Mouse (Mus musculus) embryonic stem cell, embryonic (primary cell): ENCODE results near the gene Cdc37.

Source experiments
- CTCF ChIA-PET, 4 experiments: fragments of 300-600 bp in 2 of 4; fragments of 350-600 bp in 2 of 4; sonication (Branson Sonifier 250); formaldehyde crosslinking; loops; one replicate each; lab custom pipeline; 2022; ENCODE audit warnings: inconsistent platforms in 2 of 4; lab: Charles Lee
- POLR2A ChIA-PET, 4 experiments: fragments of 300-600 bp in 2 of 4; fragments of 350-600 bp in 2 of 4; sonication (Branson Sonifier 250); formaldehyde crosslinking; loops; one replicate each; lab custom pipeline; 2022; ENCODE audit warnings: antibody characterized with exemption in 4 of 4, inconsistent platforms in 1 of 4; lab: Charles Lee

Gene Cdc37

DNA sequence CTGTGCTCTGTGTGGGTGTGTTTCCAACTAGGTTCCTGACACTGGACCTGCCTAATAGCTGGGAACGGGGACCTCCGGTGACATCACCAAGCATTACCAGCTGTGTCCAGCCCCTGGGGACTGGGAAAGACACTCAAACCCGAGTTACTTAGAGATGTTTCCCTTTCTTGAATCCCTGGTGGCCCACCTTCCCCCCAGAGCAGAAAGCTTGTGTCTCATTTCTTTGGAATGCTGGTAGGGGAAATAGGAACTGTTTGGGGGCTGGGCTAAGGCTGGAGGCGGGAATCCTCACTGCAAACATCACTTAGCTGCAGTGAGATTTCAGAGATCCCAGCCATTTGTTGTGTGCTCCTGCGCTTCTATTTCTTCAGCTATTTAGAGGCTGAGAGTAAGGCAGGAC, 4.1 kb upstream of the Cdc37 start:
- ChIA-PET CTCF (interaction anchor here in 3 of 4 experiments (0.7 to 3.3 kb wide), 19 partner anchors 8 to 312 kb away, joined by 3 to 25 read pairs (median 3); partner anchors contain the start of genes Icam4 (in 1 of the 3) and Pde4a (in 1 of the 3)), POLR2A (interaction anchor here in 2 of 4 experiments (0.8 to 3.0 kb wide), 20 partner anchors 11 to 512 kb away, joined by 3 to 18 read pairs (median 3); partner anchors contain the start of genes Cdkn2d (in 1 of the 2), Gm38431 (in 1 of the 2), Pde4a (in 1 of the 2) and Raver1 (in 1 of the 2))

DNA sequence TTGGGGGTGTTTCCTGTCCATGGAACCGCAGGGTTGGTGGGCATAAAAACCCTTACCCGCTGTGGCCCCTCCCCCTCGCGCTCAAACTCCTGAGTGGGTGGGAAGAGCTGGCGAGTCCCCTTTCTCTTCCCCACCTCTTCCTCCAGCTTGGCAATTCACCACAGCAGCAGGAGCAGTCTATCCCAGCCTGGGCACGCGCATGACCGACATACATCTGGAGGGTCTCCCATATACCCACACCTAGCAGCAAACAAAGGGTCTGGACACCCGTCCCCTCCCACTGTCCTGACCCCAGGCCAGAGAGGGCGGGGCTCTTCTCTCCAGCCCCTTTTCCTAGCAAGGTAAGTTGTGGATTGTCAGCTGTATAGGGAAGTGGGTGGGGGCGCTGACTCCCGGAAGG, 3.5 kb upstream of the Cdc37 start:
- ChIA-PET POLR2A (interaction anchor here in 3 of 4 experiments (0.8 to 3.0 kb wide), 21 partner anchors 11 to 511 kb away, joined by 3 to 18 read pairs (median 3); partner anchors contain the start of genes Pde4a (in 2 of the 3), Cdkn2d (in 1 of the 3), Gm38431 (in 1 of the 3) and Raver1 (in 1 of the 3)), CTCF (interaction anchor here (0.5 to 3.3 kb wide), 23 partner anchors 8 to 313 kb away, joined by 3 to 25 read pairs (median 3); partner anchors contain the start of genes Icam4 (in 1 of the 4) and Pde4a (in 1 of the 4))

DNA sequence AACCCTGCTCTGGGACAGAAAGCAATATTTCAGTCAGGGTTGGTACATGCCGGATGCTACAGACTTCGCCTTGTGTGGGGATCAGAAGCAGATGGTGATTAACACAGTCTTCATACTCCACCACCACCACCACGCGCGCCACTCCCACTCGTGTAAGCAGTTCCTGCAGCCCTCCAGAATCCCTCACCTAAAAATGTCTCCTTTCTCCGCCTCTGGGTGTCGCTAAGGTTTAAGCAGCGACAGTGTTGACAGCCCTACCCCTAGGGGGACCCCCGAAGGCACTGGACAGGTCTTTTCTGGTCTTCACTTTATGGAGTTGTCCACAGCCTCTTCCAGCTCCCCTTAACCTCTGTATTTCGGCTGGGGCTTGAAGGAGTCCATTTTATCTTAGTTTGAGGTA, 2.9 kb upstream of the Cdc37 start:
- CTCF ChIA-PET, result interaction anchor here in 3 of 4 experiments (0.5 to 3.3 kb wide), 15 partner anchors 9 to 275 kb away, joined by 3 to 25 read pairs (median 3); no protein-coding TSS in a partner anchor
- POLR2A ChIA-PET, result interaction anchor here (0.6 to 3.0 kb wide), 13 partner anchors 9 to 580 kb away, joined by 3 to 18 read pairs (median 3); partner anchors contain the start of genes Cdkn2d (in 1 of the 4), Gm38431 (in 1 of the 4), Pde4a (in 1 of the 4) and Raver1 (in 1 of the 4)

DNA sequence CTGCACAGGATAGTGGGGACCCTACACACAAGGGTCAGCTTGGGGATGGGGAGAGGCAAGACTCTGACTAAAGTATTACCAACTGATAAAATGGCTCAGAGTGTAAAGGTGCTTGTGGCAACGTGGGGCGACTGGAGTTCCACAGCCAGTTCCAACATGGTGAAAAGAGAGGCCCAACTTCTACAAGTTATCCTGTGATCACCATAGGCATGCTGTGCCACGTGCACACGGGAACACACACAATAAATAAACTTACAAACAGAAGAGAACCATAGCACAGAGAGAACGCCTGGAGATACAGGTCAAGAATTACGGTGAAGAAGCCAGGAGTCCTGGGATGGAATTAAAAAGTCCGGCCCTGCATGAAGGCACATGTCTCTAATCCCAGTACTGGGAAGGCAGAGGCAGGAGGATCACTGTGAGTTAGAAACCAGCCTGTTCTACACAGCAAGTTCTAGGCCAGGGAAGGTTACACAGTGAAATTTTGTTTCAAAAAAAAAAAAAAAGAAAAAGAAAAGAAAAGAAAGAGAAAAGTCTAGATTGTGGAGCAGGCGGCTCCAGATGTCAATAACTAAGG, 617 bp downstream of the Cdc37 start:
- ChIA-PET POLR2A (interaction anchor here in 1 of 4 experiments (0.7 to 1.1 kb wide), 2 partner anchors 17 to 170 kb away, joined by 3 to 4 read pairs; partner anchors contain the start of gene Pde4a), CTCF (no interaction called here)

DNA sequence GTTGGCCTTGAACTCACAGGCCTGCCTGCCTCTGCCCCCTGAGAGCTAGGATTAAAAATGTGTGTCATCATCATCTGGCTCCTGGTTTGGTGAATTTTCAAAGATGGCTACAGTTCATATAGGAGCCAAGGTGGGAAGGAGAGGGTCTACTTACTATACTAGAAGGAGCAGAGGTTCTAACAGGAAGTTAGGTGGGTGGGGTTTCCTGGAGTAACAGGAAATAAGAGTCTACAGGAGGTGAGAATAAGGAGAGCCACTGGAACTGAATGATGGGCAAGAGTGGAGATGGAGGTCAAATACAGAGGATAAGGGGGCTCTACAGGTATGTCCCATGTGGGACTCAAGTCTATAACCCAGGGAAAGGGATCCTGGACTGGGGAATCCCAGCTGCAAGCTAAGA, 1.4 kb downstream of the Cdc37 start:
- CTCF ChIA-PET, result interaction anchor here in 1 of 4 experiments (0.6 kb wide), 1 partner anchor 11 kb away, joined by 3 read pairs; no protein-coding TSS in a partner anchor
- POLR2A ChIA-PET, result interaction anchor here in 3 of 4 experiments (0.6 to 1.1 kb wide), 8 partner anchors 18 to 169 kb away, joined by 3 to 4 read pairs (median 3); partner anchors contain the start of genes Gm38431 (in 2 of the 3), Raver1 (in 2 of the 3) and Pde4a (in 1 of the 3)

DNA sequence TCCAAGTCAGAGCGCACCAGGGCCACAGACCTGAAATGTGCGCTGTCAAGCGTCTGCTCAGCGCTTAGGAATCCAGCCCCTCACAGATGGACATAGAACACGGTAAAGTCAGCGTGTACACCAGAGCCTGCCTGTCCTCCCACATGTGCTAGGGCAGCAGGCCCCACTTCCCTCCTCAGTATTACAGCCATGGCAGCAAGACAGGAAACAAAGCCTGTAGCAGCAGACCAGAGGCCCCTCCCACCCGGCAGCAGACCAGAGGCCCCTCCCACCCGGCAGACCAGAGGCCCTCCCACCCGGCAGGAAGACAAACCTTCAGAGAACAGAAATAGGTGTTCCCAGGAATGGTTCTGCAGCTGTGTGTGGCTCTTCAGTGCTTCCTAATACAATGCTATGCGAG, 3.1 kb downstream of the Cdc37 start:
- ChIA-PET CTCF (interaction anchor here in 3 of 4 experiments (0.9 to 1.5 kb wide), 4 partner anchors 9 to 76 kb away, joined by 3 to 5 read pairs (median 3); no protein-coding TSS in a partner anchor), POLR2A (interaction anchor here in 3 of 4 experiments (0.6 to 2.0 kb wide), 5 partner anchors 10 to 399 kb away, joined by 3 to 11 read pairs (median 6); partner anchors contain the start of genes Gm38431 (in 2 of the 3), Raver1 (in 2 of the 3) and Icam1 (in 1 of the 3))

DNA sequence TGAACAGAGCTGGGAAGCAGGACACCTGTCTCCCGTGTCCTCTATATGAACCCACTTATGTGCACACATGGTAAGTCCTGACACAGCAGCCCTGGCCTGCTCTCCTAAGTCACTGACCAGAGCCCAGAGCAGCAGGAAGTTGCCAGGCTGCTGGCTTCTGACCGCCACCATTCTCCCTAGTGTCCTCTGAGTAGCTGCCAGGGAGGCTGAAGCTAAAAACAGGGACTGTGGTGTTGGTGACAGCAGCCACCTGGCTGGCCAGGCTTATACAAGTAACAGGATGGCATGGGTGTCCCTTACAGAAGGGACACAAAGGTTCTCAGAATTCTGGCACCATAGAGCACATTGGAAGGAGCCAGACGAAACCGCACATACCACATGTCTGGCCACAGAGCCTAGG, 4.4 kb downstream of the Cdc37 start:
- POLR2A ChIA-PET, result interaction anchor here in 2 of 4 experiments (0.6 to 2.0 kb wide), 13 partner anchors 8 to 400 kb away, joined by 3 to 11 read pairs (median 4); partner anchors contain the start of genes Gm38431 (in 2 of the 2), Raver1 (in 2 of the 2), Icam1 (in 1 of the 2) and Icam5 (in 1 of the 2)
- CTCF ChIA-PET, result interaction anchor here in 2 of 4 experiments (0.6 to 1.7 kb wide), 5 partner anchors 8 to 275 kb away, joined by 3 to 6 read pairs (median 3); partner anchors contain the start of gene Icam4 (in 1 of the 2)

DNA sequence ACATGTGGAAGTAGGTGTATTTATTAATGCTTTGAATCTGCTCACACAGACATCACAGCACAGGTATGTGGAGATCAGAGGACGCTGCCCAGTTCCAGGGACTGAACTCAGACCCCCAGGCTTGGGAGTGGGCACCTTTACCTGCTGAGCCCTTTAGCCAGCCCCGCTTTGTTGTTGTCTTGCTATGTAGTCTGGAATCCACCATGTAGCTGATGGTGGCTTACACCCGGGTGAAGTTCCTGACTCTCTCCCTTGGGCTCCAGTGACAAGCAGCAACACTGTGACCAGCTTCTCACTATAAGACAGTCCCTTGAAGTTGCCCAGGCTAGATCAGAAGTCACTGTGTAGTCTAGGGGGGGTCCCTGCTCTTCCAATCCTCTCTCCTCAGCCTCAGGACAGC, 5.4 kb downstream of the Cdc37 start:
- ChIA-PET POLR2A (interaction anchor here in 1 of 4 experiments (0.9 to 1.4 kb wide), 2 partner anchors 13 to 113 kb away, joined by 3 read pairs; partner anchors contain the start of genes Icam5 and Tyk2), CTCF (interaction anchor here in 2 of 4 experiments (0.6 to 1.7 kb wide), 3 partner anchors 11 to 115 kb away, joined by 3 read pairs; partner anchors contain the start of gene Icam4 (in 1 of the 2))

DNA sequence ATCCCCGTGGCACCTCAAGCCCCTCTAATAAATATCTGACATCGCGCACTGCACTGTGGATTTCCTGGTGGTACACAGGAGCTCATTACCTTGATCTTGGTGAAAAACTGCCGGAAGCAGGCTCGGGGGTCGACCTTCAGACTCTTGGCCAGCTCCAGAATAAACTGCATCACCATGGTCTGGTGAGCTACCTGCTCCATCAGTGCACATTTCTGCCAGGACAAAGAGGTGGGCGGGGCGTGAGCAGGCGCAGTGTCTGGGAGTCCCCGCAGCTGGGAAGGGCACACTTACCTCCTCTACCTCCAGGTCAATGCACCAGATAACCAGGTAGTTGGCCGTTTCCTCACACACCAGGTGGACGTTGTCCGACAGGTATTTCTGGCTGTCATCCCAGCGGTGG, 7.9 kb downstream of the Cdc37 start:
- CTCF ChIA-PET, result interaction anchor here in 1 of 4 experiments (0.6 kb wide), 1 partner anchor 27 kb away, joined by 4 read pairs; no protein-coding TSS in a partner anchor

DNA sequence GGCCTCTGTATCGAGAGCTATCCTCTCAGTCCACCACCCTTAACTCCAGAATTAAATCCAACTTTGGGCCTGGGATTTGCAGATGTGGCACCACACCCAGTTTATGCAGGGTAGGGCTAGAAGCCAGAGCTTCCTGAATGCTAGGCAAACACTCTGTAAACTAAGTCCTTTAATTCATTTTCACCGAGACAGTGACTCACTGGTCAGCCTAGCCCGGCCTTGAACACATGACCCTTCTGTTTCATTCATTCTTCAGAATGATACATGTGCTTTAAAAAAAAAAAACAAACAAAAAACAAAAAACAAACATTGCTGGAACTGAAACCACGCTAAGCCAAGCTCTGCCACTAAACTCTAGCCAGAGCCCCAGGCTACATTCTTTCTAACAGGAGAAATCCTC, 11.4 kb downstream of the Cdc37 start:
- ChIA-PET POLR2A (interaction anchor here in 3 of 4 experiments (0.6 to 9.8 kb wide), 14 partner anchors 8 to 247 kb away, joined by 3 to 52 read pairs (median 5); partner anchors contain the start of genes Gm38431 (in 2 of the 3), Raver1 (in 2 of the 3), Eif3g (in 1 of the 3) and Fdx1l (in 1 of the 3)), CTCF (interaction anchor here in 3 of 4 experiments (0.6 to 0.8 kb wide), 4 partner anchors 12 to 127 kb away, joined by 3 to 4 read pairs (median 3); partner anchors contain the start of gene Atg4d (in 1 of the 3))

More for the DNA sequence above, 7.9 kb downstream of the Cdc37 start:
- POLR2A ChIA-PET, result interaction anchor here in 3 of 4 experiments (0.8 to 9.8 kb wide), 12 partner anchors 11 to 264 kb away, joined by 3 to 52 read pairs (median 4); partner anchors contain the start of genes Gm38431 (in 2 of the 3), Raver1 (in 2 of the 3) and Tyk2 (in 1 of the 3)

DNA sequence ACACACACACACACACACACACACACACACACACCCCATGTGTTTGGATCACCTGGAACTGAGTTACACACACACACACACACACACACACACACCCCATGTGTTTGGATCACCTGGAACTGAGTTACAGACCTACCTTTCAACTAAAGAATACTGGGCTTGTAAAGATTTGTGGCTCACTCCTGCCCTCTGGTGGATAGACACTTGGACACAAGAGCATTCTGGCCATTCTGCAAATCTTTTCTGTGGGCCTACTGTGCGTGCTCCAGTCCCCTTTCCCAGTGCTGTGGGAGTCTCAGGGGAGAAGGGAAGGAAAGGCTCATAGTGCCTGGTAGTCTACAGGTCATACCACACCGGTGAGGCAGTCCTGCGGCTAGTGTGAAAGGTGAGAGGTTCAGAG, 12.6 kb downstream of the Cdc37 start:
- ChIA-PET CTCF (interaction anchor here (0.5 to 2.1 kb wide), 59 partner anchors 9 to 1422 kb away, joined by 3 to 16 read pairs (median 4); partner anchors contain the start of genes Eif3g (in 2 of the 4), Gm38431 (in 1 of the 4), Icam1 (in 1 of the 4) and Raver1 (in 1 of the 4)), POLR2A (interaction anchor here (0.6 to 9.8 kb wide), 42 partner anchors 9 to 279 kb away, joined by 3 to 52 read pairs (median 4); partner anchors contain the start of genes Eif3g (in 2 of the 4), Fdx1l (in 2 of the 4), Gm38431 (in 2 of the 4) and Raver1 (in 2 of the 4))

DNA sequence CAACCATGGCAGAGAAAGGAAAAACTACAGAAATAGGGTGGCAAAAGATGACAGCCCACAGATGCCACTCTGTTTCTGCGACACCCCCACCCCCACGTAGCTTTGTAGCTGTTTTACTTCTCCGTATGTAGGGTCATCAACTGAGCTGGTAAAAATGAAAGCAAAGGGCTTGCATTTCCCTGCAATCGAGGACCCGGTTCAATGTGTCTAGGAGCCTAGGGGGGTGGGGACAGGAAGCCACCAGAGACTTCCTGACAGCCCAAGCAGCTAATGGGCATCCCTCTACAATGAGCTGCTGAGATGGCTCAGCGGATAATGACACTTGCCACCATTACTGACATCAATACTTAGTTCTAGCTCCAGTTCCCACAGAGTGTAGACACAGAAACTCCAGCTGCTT, 13.4 kb downstream of the Cdc37 start:
- POLR2A ChIA-PET, result interaction anchor here (0.6 to 9.8 kb wide), 39 partner anchors 10 to 396 kb away, joined by 3 to 52 read pairs (median 4); partner anchors contain the start of genes Fdx1l (in 2 of the 4), Gm38431 (in 2 of the 4), Icam1 (in 2 of the 4) and Raver1 (in 2 of the 4)
- CTCF ChIA-PET, result interaction anchor here (0.6 to 2.1 kb wide), 43 partner anchors 9 to 1423 kb away, joined by 3 to 16 read pairs (median 5); partner anchors contain the start of genes Eif3g (in 2 of the 4), Gm38431 (in 1 of the 4), Icam1 (in 1 of the 4) and Raver1 (in 1 of the 4)

DNA sequence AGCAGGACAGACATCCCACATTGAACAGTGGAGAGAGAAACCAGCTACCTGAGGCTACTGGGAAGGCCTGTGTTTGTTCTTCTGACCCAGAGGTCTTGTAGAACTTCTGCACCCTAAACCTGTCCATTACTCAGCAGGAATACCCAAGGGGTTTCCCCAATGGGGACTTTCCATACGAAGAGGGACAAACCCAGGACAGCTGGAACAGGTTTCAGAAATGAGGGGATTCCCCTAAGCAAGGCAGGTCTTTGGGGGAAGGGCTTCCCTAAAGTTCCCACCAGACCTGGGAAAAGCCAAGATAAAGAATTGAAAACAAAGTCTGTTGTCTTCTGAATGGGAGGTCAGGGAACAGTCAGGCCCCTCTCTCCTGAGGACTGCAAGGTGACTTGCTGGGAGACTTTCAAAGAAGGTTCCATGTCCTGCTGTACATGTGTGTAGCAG, 13.8 kb downstream of the Cdc37 start:
- ChIA-PET CTCF (interaction anchor here in 3 of 4 experiments (0.6 to 2.1 kb wide), 12 partner anchors 12 to 296 kb away, joined by 3 to 9 read pairs (median 6); partner anchors contain the start of gene Eif3g (in 2 of the 3)), POLR2A (interaction anchor here in 3 of 4 experiments (0.7 to 9.8 kb wide), 21 partner anchors 10 to 396 kb away, joined by 3 to 52 read pairs (median 4); partner anchors contain the start of genes Gm38431 (in 2 of the 3), Icam1 (in 2 of the 3), Raver1 (in 2 of the 3) and Eif3g (in 1 of the 3))

DNA sequence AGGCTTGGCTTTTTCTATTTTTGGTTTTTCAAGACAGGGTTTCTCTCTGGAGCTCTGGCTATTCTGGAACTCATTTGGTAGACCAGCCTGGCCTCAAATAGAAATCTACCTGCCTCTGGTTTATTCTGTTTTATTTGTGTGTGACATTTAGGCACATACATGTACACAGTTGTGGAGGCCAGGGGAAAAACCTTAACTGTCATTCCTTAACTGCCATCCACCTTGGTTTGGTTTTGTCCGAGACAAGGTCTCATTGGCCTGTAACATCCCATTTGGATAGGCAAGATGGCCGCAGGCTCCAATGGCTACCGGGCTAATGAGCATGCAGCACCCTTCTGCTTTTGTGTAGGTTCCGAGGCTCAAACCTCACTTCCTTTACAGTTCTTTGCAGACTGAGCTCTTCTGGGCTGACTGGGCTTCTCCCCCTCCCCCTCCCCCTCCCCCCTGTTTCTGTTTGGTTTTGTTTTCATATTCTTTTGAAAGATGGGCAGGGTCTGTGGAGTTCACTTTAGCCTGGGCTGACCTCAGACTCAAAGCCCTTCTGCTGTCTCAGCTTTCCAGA, 14.4 kb downstream of the Cdc37 start:
- POLR2A ChIA-PET, result interaction anchor here in 2 of 4 experiments (0.8 to 9.8 kb wide), 12 partner anchors 11 to 237 kb away, joined by 3 to 52 read pairs (median 4); partner anchors contain the start of genes Gm38431 (in 2 of the 2), Icam1 (in 2 of the 2), Raver1 (in 2 of the 2) and Eif3g (in 1 of the 2)
- CTCF ChIA-PET, result interaction anchor here in 1 of 4 experiments (0.5 kb wide), 1 partner anchor 122 kb away, joined by 7 read pairs; no protein-coding TSS in a partner anchor

DNA sequence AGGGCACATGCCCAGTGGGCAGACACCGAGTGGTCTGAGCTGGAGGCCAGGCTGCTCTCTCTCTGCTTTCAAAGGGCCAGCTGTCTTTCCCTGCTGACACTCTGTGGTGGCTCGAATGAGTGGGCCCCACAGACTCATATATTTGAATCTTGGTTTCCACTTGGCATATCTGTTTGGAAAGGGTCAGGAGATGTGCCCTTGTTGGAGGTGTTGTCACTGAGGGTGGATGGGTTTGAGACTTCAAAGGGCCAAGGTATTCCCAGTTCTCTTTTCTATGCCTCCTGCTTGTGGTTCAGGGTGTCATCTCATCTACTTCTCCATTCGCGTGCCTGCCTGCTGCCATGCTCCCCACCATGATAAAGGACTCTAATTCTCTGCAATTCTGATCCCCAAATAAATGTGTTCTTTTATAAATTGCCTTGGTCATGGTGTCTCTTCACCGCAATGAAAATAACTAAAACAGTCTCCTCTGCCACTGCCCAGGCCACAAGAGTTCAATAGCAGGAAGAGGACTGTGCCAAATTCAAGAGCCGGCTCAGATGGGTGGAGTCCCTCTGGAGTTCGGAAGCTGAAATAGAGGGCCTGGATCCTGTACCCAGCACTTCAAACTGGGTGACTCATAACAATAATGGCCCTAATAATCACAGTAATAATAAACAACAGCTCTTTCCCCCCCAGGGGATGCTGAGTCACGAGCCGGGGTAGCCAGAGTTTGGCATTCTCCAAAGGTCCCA, 15.0 kb downstream of the Cdc37 start:
- ChIA-PET CTCF (interaction anchor here in 3 of 4 experiments (0.5 to 1.1 kb wide), 5 partner anchors 34 to 191 kb away, joined by 3 to 10 read pairs (median 4); partner anchors contain the start of gene Zglp1 (in 1 of the 3)), POLR2A (interaction anchor here in 3 of 4 experiments (0.8 to 9.8 kb wide), 14 partner anchors 10 to 256 kb away, joined by 3 to 52 read pairs (median 3); partner anchors contain the start of genes Gm38431 (in 2 of the 3), Raver1 (in 2 of the 3), Eif3g (in 1 of the 3) and Fdx1l (in 1 of the 3))
